ENCODE assay signal across 27 mouse cellular contexts in the genomic region with DNA sequence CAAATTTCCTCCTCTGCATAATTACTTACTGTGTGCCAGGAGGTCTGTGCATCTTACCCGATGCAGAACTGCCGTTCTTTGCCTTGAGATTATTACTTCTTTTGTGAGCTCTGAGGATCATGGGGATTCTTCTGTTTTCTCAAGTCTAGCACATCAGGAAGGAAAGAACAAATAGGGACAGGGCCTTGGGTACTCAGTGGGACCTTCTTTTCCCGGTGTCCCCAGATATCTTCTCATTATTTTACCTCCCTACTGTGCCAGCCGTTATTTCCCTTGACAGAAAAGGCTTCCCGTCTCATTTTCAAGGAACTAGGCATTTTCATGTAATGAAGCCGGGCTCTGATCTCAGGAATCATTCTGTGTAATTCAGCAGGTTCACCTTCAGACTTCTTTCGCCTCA. TPM values are rescaled to one million over a fixed set of nuclear protein-coding genes. Genes with fewer than 3 reads are reported as not detected.
A peak's percentile ranks its signal among the peaks of the same experiment; 100 is the strongest.
DNase-seq lines count a peak whose midpoint lies in the region; ATAC-seq and TF ChIP-seq lines count a peak whose summit lies in the region.
"Had no signal": no experiment of that assay in that cellular context is flagged by ENCODE, and none has a peak within 500 bp of the region (broad histone marks: within the 10 kb centered on the region; RNA-seq: fewer than 3 reads in every experiment).

No protein-coding gene starts in this region.

- no peak overlapping the region for H3K9ac ChIP-seq in forebrain, embryonic 14.5 days (ENCODE audit: low read length)
- H3K9ac ChIP-seq in forebrain, embryonic 16.5 days (replicated peaks; ENCODE audit: low read depth, low read length): no peak overlapping the region
- H3K9ac ChIP-seq in hindbrain, embryonic 16.5 days (ENCODE audit: low read depth, low read length): no peak overlapping the region
- H3K9ac ChIP-seq in hindbrain, embryonic 12.5 days: no peak overlapping the region
- no peak overlapping the region for H3K9ac ChIP-seq in neural tube, embryonic 15.5 days (replicated peaks)
- H3K9ac ChIP-seq: embryonic facial prominence, embryonic 12.5 days; heart, embryonic 12.5 days; hindbrain, embryonic 15.5 days; intestine, embryonic 15.5 days; liver, embryonic 12.5 days; liver, postnatal 0 days; stomach, embryonic 15.5 days had no signal

- H3K4me1 ChIP-seq in forebrain, embryonic 14.5 days (ENCODE audit: control insufficient read depth, insufficient read depth, low read length): 0 out of 2 replicates have a peak, but pooled peaks cover 3% of the 10 kb centered on the region
- no peaks in the 10 kb centered on the region; the same call in 1 of the 2 replicates for H3K4me1 ChIP-seq in forebrain, embryonic 16.5 days (replicated peaks; ENCODE audit: control insufficient read depth, insufficient read depth, low read length)
- no peaks in the 10 kb centered on the region; the same call in 1 of the 2 replicates for H3K4me1 ChIP-seq in hindbrain, embryonic 16.5 days (ENCODE audit: control insufficient read depth, insufficient read depth, low read depth, low read length)
- no peaks in the 10 kb centered on the region for H3K4me1 ChIP-seq in hindbrain, embryonic 12.5 days
- peaks cover 15% of the 10 kb centered on the region; the same call in 1 of the 2 replicates for H3K4me1 ChIP-seq in neural tube, embryonic 15.5 days
- H3K4me1 ChIP-seq: embryonic facial prominence, embryonic 12.5 days; heart, embryonic 12.5 days; intestine, embryonic 15.5 days; liver, embryonic 12.5 days; stomach, embryonic 15.5 days had no signal

- H3K4me2 ChIP-seq in forebrain, embryonic 14.5 days (ENCODE audit: low read length): no peak overlapping the region
- H3K4me2 ChIP-seq in forebrain, embryonic 16.5 days (ENCODE audit: low read length): no peak overlapping the region
- no peak overlapping the region for H3K4me2 ChIP-seq in hindbrain, embryonic 16.5 days (ENCODE audit: low read length)
- H3K4me2 ChIP-seq in hindbrain, embryonic 12.5 days (replicated peaks): no peak overlapping the region
- no peak overlapping the region for H3K4me2 ChIP-seq in neural tube, embryonic 15.5 days
- H3K4me2 ChIP-seq: embryonic facial prominence, embryonic 12.5 days; heart, embryonic 12.5 days; hindbrain, embryonic 15.5 days; intestine, embryonic 15.5 days; liver, embryonic 12.5 days; stomach, embryonic 15.5 days had no signal

- WGBS in forebrain, embryonic 14.5 days: 37% methylated on average over 7 of the region's 7 CpGs
- WGBS in forebrain, embryonic 16.5 days: 44% methylated on average over 7 of the region's 7 CpGs
- WGBS in hindbrain, embryonic 16.5 days: 55% methylated on average over 7 of the region's 7 CpGs
- 79% methylated on average over 7 of the region's 7 CpGs for WGBS in hindbrain, embryonic 12.5 days
- 62% methylated on average over 7 of the region's 7 CpGs for WGBS in neural tube, embryonic 15.5 days

- ATAC-seq in forebrain, embryonic 14.5 days: peak; percentile 59; the same call in 1 of the 2 replicates
- ATAC-seq in forebrain, embryonic 16.5 days: no peak
- 0 out of 2 replicates have a peak, but pooled peaks have one; percentile 10 for ATAC-seq in hindbrain, embryonic 16.5 days
- ATAC-seq in hindbrain, embryonic 12.5 days (ENCODE audit: low FRiP score): no peak
- ATAC-seq in neural tube, embryonic 15.5 days (ENCODE audit: low FRiP score): no peak
- ATAC-seq: intestine, embryonic 15.5 days; liver, embryonic 12.5 days; liver, postnatal 0 days had no signal

- no peak for TF ChIP-seq CTCF in brain, embryonic 14.5 days (IDR thresholded peaks at IDR 0.05; ENCODE audit: borderline replicate concordance, extremely low read depth, insufficient read depth, insufficient read length)

- TF ChIP-seq POLR2A in brain, embryonic 14.5 days (IDR thresholded peaks at IDR 0.05; ENCODE audit: borderline replicate concordance, extremely low read depth, insufficient read depth, insufficient read length, poor library complexity, severe bottlenecking): no peak

- DNase-seq in forebrain, embryonic 14.5 days (ENCODE audit: low spot score): peak; percentile 34
- DNase-seq in brain, embryonic 14.5 days (ENCODE audit: low read depth): peak; percentile 63
- DNase-seq in cerebellum, postnatal 10 days: no peak
- DNase-seq: adrenal gland, adult 8-10 months; cerebellum, adult 11 months; cerebellum, adult 9-10 months; embryo, embryonic 11 days; gastrocnemius, postnatal 36 days; heart, adult 2 months; kidney, adult 9 months; kidney, postnatal 10 days; layer of hippocampus, postnatal 36 days; left cerebral cortex, postnatal 4 days; liver, postnatal 0 days; lung, postnatal 36 days; right cerebral cortex, postnatal 25 days had no signal

- no peaks in the 10 kb centered on the region for H3K9me3 ChIP-seq in forebrain, embryonic 14.5 days (replicated peaks; ENCODE audit: control insufficient read depth, low read length)
- H3K9me3 ChIP-seq in forebrain, embryonic 16.5 days (ENCODE audit: control insufficient read depth, low read length): no peaks in the 10 kb centered on the region
- H3K9me3 ChIP-seq in hindbrain, embryonic 16.5 days (ENCODE audit: control insufficient read depth, low read length): no peaks in the 10 kb centered on the region
- H3K9me3 ChIP-seq in hindbrain, embryonic 12.5 days (replicated peaks): no peaks in the 10 kb centered on the region
- no peaks in the 10 kb centered on the region for H3K9me3 ChIP-seq in neural tube, embryonic 15.5 days (replicated peaks)
- H3K9me3 ChIP-seq: embryonic facial prominence, embryonic 12.5 days; hindbrain, embryonic 15.5 days; intestine, embryonic 15.5 days; stomach, embryonic 15.5 days had no signal

- no peak overlapping the region for H3K4me3 ChIP-seq in forebrain, embryonic 14.5 days (ENCODE audit: low read depth, low read length)
- H3K4me3 ChIP-seq in forebrain, embryonic 16.5 days (replicated peaks; ENCODE audit: low read length): no peak overlapping the region
- no peak overlapping the region for H3K4me3 ChIP-seq in hindbrain, embryonic 16.5 days (ENCODE audit: low read length)
- H3K4me3 ChIP-seq in hindbrain, embryonic 12.5 days: no peak overlapping the region
- no peak overlapping the region for H3K4me3 ChIP-seq in neural tube, embryonic 15.5 days (replicated peaks)
- H3K4me3 ChIP-seq: embryonic facial prominence, embryonic 12.5 days; heart, adult 2 months; heart, embryonic 12.5 days; hindbrain, embryonic 15.5 days; intestine, embryonic 15.5 days; liver, embryonic 12.5 days; stomach, embryonic 15.5 days had no signal

- no peak overlapping the region for H3K27ac ChIP-seq in forebrain, embryonic 14.5 days (ENCODE audit: low read depth, low read length)
- H3K27ac ChIP-seq in forebrain, embryonic 16.5 days (ENCODE audit: low read length): no peak overlapping the region
- H3K27ac ChIP-seq in hindbrain, embryonic 16.5 days (ENCODE audit: low read depth, low read length): no peak overlapping the region
- no peak overlapping the region for H3K27ac ChIP-seq in hindbrain, embryonic 12.5 days
- H3K27ac ChIP-seq in neural tube, embryonic 15.5 days (replicated peaks): peak overlapping the region; percentile 39; the same call in 1 of the 2 replicates
- H3K27ac ChIP-seq: embryonic facial prominence, embryonic 12.5 days; heart, adult 2 months; hindbrain, embryonic 15.5 days; intestine, embryonic 15.5 days; liver, embryonic 12.5 days; stomach, embryonic 15.5 days had no signal

- H3K36me3 ChIP-seq in forebrain, embryonic 14.5 days (ENCODE audit: control insufficient read depth, insufficient read depth, low read length): peaks cover 10% of the 10 kb centered on the region; the same call in 1 of the 2 replicates
- H3K36me3 ChIP-seq in forebrain, embryonic 16.5 days (ENCODE audit: control insufficient read depth, insufficient read depth): peaks cover 2% of the 10 kb centered on the region; the same call in 1 of the 2 replicates
- peaks cover 10% of the 10 kb centered on the region for H3K36me3 ChIP-seq in hindbrain, embryonic 16.5 days (ENCODE audit: control insufficient read depth, insufficient read depth, low read length)
- peaks cover 4% of the 10 kb centered on the region for H3K36me3 ChIP-seq in hindbrain, embryonic 12.5 days
- peaks cover 12% of the 10 kb centered on the region for H3K36me3 ChIP-seq in neural tube, embryonic 15.5 days
- H3K36me3 ChIP-seq: G1E; heart, embryonic 12.5 days; intestine, embryonic 15.5 days; liver, embryonic 12.5 days; stomach, embryonic 15.5 days had no signal

- H3K27me3 ChIP-seq in forebrain, embryonic 14.5 days (replicated peaks; ENCODE audit: control insufficient read depth, insufficient read depth, low read length): no peaks in the 10 kb centered on the region
- no peaks in the 10 kb centered on the region for H3K27me3 ChIP-seq in forebrain, embryonic 16.5 days (replicated peaks; ENCODE audit: control insufficient read depth, insufficient read depth, low read length)
- no peaks in the 10 kb centered on the region for H3K27me3 ChIP-seq in hindbrain, embryonic 16.5 days (replicated peaks; ENCODE audit: control insufficient read depth, insufficient read depth, low read length)
- H3K27me3 ChIP-seq in hindbrain, embryonic 12.5 days: no peaks in the 10 kb centered on the region
- no peaks in the 10 kb centered on the region for H3K27me3 ChIP-seq in neural tube, embryonic 15.5 days (replicated peaks)
- H3K27me3 ChIP-seq: embryonic facial prominence, embryonic 12.5 days; heart, embryonic 12.5 days; hindbrain, embryonic 15.5 days; intestine, embryonic 15.5 days; liver, embryonic 12.5 days; stomach, embryonic 15.5 days had no signal

RNA-seq across cellular contexts. Expression of gene St6gal2, which starts 34.2 kb away (rescaled TPM):
- polyA plus RNA-seq in forebrain, embryonic 14.5 days (2014; fragmentation: Nextera tagmentation; extraction: Ambion mirVana): 20.7 and 28.4 TPM in 2 replicates
- polyA plus RNA-seq in forebrain, embryonic 16.5 days (2015; fragmentation: Nextera tagmentation; extraction: Ambion mirVana): 29.0 and 32.6 TPM in 2 replicates
- 37.1 and 38.1 TPM in 2 replicates for polyA plus RNA-seq in hindbrain, embryonic 16.5 days (2015; fragmentation: Nextera tagmentation; extraction: Ambion mirVana)
- polyA plus RNA-seq in hindbrain, embryonic 12.5 days (2016; fragmentation: Nextera tagmentation; extraction: Ambion mirVana): 12.5 and 15.0 TPM in 2 replicates
- polyA plus RNA-seq in brain, embryonic 14.5 days (2012; rRNA removed): 20.5 and 30.2 TPM in 2 replicates
- polyA plus RNA-seq in neural tube, embryonic 15.5 days (2015; fragmentation: Nextera tagmentation; extraction: Ambion mirVana): 21.9 and 25.2 TPM in 2 replicates
- polyA plus RNA-seq: G1E; heart, adult 2 months; liver, postnatal 0 days had no signal

Comparison
In these comparisons a context has a peak if more than half of its experiments do, and no peak if none do; other contexts are left out.
1. ATAC-seq: peak in forebrain, embryonic 14.5 days (single experiment) and hindbrain, embryonic 16.5 days (single experiment); none in forebrain, embryonic 16.5 days (single experiment), hindbrain, embryonic 12.5 days (single experiment) and neural tube, embryonic 15.5 days (single experiment).
2. DNase-seq: peak in forebrain, embryonic 14.5 days (single experiment) and brain, embryonic 14.5 days (single experiment); none in cerebellum, postnatal 10 days (0 of 2).